Mouse (Mus musculus): ENCODE data around the gene Gm12248. TPM values are rescaled to one million over a fixed set of nuclear protein-coding genes. Genes with fewer than 3 reads are reported as not detected.

Gene Gm12248
- polyA plus RNA-seq, 1 experiment: not detected

- Histone ChIP-seq H3K4me1 (ENCODE audit: control insufficient read depth, insufficient read depth, low read length) (peaks cover 9% of the 10 kb centered on the region), H3K27ac (ENCODE audit: insufficient read depth, low read length) (no peak overlapping the region), H3K4me3 (ENCODE audit: low read depth, low read length) (no peak overlapping the region), H3K27me3 (ENCODE audit: control insufficient read depth, insufficient read depth, low read length, poor library complexity, severe bottlenecking) (no peaks in the 10 kb centered on the region), H3K36me3 (ENCODE audit: control insufficient read depth, insufficient read depth, low read length, poor library complexity, severe bottlenecking) (no peaks in the 10 kb centered on the region; the same call in 1 of the 2 replicates), H3K9me3 (replicated peaks; ENCODE audit: control insufficient read depth, insufficient read depth, low read length, poor library complexity, severe bottlenecking) (no peaks in the 10 kb centered on the region), H3K9ac (ENCODE audit: low read depth, poor library complexity, severe bottlenecking) (no peak overlapping the region)
- no peak for TF ChIP-seq CTCF (IDR thresholded peaks at IDR 0.05; ENCODE audit: low read depth, low read length)
- TF ChIP-seq POLR2A (IDR thresholded peaks at IDR 0.05; ENCODE audit: insufficient read depth, low read length): no peak
- no peak for TF ChIP-seq EP300 (IDR thresholded peaks at IDR 0.05; ENCODE audit: insufficient read depth, low read depth, low read length)
Measured at GRCm38 (mm10) chr11:58026337-58026736, 66.6 kb downstream of the Gm12248 start.

- Histone ChIP-seq H3K27me3 (ENCODE audit: control insufficient read depth, insufficient read depth, low read length, poor library complexity, severe bottlenecking) (no peaks in the 10 kb centered on the region), H3K9me3 (replicated peaks; ENCODE audit: control insufficient read depth, insufficient read depth, low read length, poor library complexity, severe bottlenecking) (no peaks in the 10 kb centered on the region), H3K27ac (ENCODE audit: insufficient read depth, low read length) (no peak overlapping the region), H3K36me3 (ENCODE audit: control insufficient read depth, insufficient read depth, low read length, poor library complexity, severe bottlenecking) (no peaks in the 10 kb centered on the region; the same call in 1 of the 2 replicates), H3K4me1 (ENCODE audit: control insufficient read depth, insufficient read depth, low read length) (peaks cover 8% of the 10 kb centered on the region), H3K9ac (ENCODE audit: low read depth, poor library complexity, severe bottlenecking) (no peak overlapping the region), H3K4me3 (ENCODE audit: low read depth, low read length) (no peak overlapping the region)
- TF ChIP-seq CTCF (IDR thresholded peaks at IDR 0.05; ENCODE audit: low read depth, low read length): no peak
- TF ChIP-seq POLR2A (IDR thresholded peaks at IDR 0.05; ENCODE audit: insufficient read depth, low read length): no peak
- TF ChIP-seq EP300 (IDR thresholded peaks at IDR 0.05; ENCODE audit: insufficient read depth, low read depth, low read length): no peak
Measured at GRCm38 (mm10) chr11:58025881-58026280, 67.1 kb downstream of the Gm12248 start.

- TF ChIP-seq CTCF (IDR thresholded peaks at IDR 0.05; ENCODE audit: low read depth, low read length): no peak
- TF ChIP-seq EP300 (IDR thresholded peaks at IDR 0.05; ENCODE audit: insufficient read depth, low read depth, low read length): no peak
- TF ChIP-seq POLR2A (IDR thresholded peaks at IDR 0.05; ENCODE audit: insufficient read depth, low read length): no peak
- Histone ChIP-seq H3K36me3 (ENCODE audit: control insufficient read depth, insufficient read depth, low read length, poor library complexity, severe bottlenecking) (no peaks in the 10 kb centered on the region; the same call in 1 of the 2 replicates), H3K27me3 (ENCODE audit: control insufficient read depth, insufficient read depth, low read length, poor library complexity, severe bottlenecking) (no peaks in the 10 kb centered on the region), H3K4me1 (ENCODE audit: control insufficient read depth, insufficient read depth, low read length) (peaks cover 6% of the 10 kb centered on the region), H3K27ac (ENCODE audit: insufficient read depth, low read length) (no peak overlapping the region), H3K9me3 (replicated peaks; ENCODE audit: control insufficient read depth, insufficient read depth, low read length, poor library complexity, severe bottlenecking) (no peaks in the 10 kb centered on the region), H3K9ac (ENCODE audit: low read depth, poor library complexity, severe bottlenecking) (no peak overlapping the region), H3K4me3 (ENCODE audit: low read depth, low read length) (no peak overlapping the region)
Measured at GRCm38 (mm10) chr11:58024671-58025070, 68.3 kb downstream of the Gm12248 start.

- no peaks in the 10 kb centered on the region for H3K9me3 ChIP-seq (replicated peaks; ENCODE audit: control insufficient read depth, insufficient read depth, low read length, poor library complexity, severe bottlenecking)
- no peak for TF ChIP-seq CTCF (IDR thresholded peaks at IDR 0.05; ENCODE audit: low read depth, low read length)
- no peak for TF ChIP-seq POLR2A (IDR thresholded peaks at IDR 0.05; ENCODE audit: insufficient read depth, low read length)
- no peak for TF ChIP-seq EP300 (IDR thresholded peaks at IDR 0.05; ENCODE audit: insufficient read depth, low read depth, low read length)
- H3K27me3 ChIP-seq (ENCODE audit: control insufficient read depth, insufficient read depth, low read length, poor library complexity, severe bottlenecking): no peaks in the 10 kb centered on the region
- H3K27ac ChIP-seq (ENCODE audit: insufficient read depth, low read length): no peak overlapping the region
- no peak overlapping the region for H3K4me3 ChIP-seq (ENCODE audit: low read depth, low read length)
- H3K9ac ChIP-seq (ENCODE audit: low read depth, poor library complexity, severe bottlenecking): no peak overlapping the region
- H3K36me3 ChIP-seq (ENCODE audit: control insufficient read depth, insufficient read depth, low read length, poor library complexity, severe bottlenecking): no peaks in the 10 kb centered on the region; the same call in 1 of the 2 replicates
- H3K4me1 ChIP-seq (ENCODE audit: control insufficient read depth, insufficient read depth, low read length): peaks cover 6% of the 10 kb centered on the region
Measured at GRCm38 (mm10) chr11:58024271-58024670, 68.7 kb downstream of the Gm12248 start.

GRCm38 (mm10) chr11:58021618-58022017 is 71.3 kb downstream of the Gm12248 start:
- Histone ChIP-seq H3K27me3 (ENCODE audit: control insufficient read depth, insufficient read depth, low read length, poor library complexity, severe bottlenecking) (no peaks in the 10 kb centered on the region), H3K4me3 (ENCODE audit: low read depth, low read length) (no peak overlapping the region), H3K4me1 (ENCODE audit: control insufficient read depth, insufficient read depth, low read length) (peaks cover 12% of the 10 kb centered on the region), H3K9me3 (replicated peaks; ENCODE audit: control insufficient read depth, insufficient read depth, low read length, poor library complexity, severe bottlenecking) (no peaks in the 10 kb centered on the region), H3K36me3 (ENCODE audit: control insufficient read depth, insufficient read depth, low read length, poor library complexity, severe bottlenecking) (no peaks in the 10 kb centered on the region), H3K9ac (ENCODE audit: low read depth, poor library complexity, severe bottlenecking) (no peak overlapping the region), H3K27ac (ENCODE audit: insufficient read depth, low read length) (peak overlapping the region; percentile 23; the same call in 1 of the 2 replicates)
- TF ChIP-seq EP300 (IDR thresholded peaks at IDR 0.05; ENCODE audit: insufficient read depth, low read depth, low read length) (no peak), POLR2A (IDR thresholded peaks at IDR 0.05; ENCODE audit: insufficient read depth, low read length) (no peak), CTCF (IDR thresholded peaks at IDR 0.05; ENCODE audit: low read depth, low read length) (no peak)

GRCm38 (mm10) chr11:58021095-58021494 is 71.8 kb downstream of the Gm12248 start:
- Histone ChIP-seq H3K27me3 (ENCODE audit: control insufficient read depth, insufficient read depth, low read length, poor library complexity, severe bottlenecking) (no peaks in the 10 kb centered on the region), H3K9me3 (replicated peaks; ENCODE audit: control insufficient read depth, insufficient read depth, low read length, poor library complexity, severe bottlenecking) (no peaks in the 10 kb centered on the region), H3K4me1 (ENCODE audit: control insufficient read depth, insufficient read depth, low read length) (peaks cover 13% of the 10 kb centered on the region), H3K36me3 (ENCODE audit: control insufficient read depth, insufficient read depth, low read length, poor library complexity, severe bottlenecking) (no peaks in the 10 kb centered on the region), H3K4me3 (ENCODE audit: low read depth, low read length) (no peak overlapping the region), H3K27ac (ENCODE audit: insufficient read depth, low read length) (peak overlapping the region; percentile 23; the same call in 1 of the 2 replicates), H3K9ac (ENCODE audit: low read depth, poor library complexity, severe bottlenecking) (no peak overlapping the region; the same call in 1 of the 2 replicates)
- no peak for TF ChIP-seq EP300 (IDR thresholded peaks at IDR 0.05; ENCODE audit: insufficient read depth, low read depth, low read length)
- no peak for TF ChIP-seq CTCF (IDR thresholded peaks at IDR 0.05; ENCODE audit: low read depth, low read length)
- no peak for TF ChIP-seq POLR2A (IDR thresholded peaks at IDR 0.05; ENCODE audit: insufficient read depth, low read length)

Measured in ES-Bruce4 (cell line).